Mouse (Mus musculus): ENCODE results near the gene Tiam2.

DNA sequence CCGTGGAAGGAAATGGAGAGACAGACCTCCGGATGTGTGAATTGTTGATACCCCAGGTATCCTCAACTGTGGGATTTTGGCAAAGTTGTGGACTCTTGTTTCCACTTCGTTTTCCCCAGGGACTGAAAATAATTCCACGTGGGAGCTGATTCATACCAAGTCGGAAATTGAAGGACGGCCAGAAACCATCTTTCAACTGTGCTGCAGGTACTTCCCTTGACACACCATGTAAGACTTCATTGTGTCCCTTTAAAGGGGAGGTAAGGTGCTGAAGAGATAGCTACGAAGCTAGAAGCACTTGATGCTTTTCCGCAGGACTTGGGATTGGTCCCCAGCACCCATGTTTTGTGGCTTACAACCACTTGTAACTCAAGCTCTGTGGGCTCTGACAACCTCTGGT, 189.5 kb downstream of the Tiam2 start:
- TF ChIP-seq FLI1 (IDR thresholded peaks at IDR 0.05; ENCODE audit: low read length) (no peak), GATA1 (IDR thresholded peaks at IDR 0.05; ENCODE audit: borderline replicate concordance, low read length) (no peak)

Measured in megakaryocyte, embryonic 14.5 days (primary cell).